Mouse (Mus musculus): ENCODE measurements around the gene Slc25a21.

GRCm38 (mm10) chr12:56905222-56905621 lies 292.1 kb downstream of the Slc25a21 start:
- no peak for TF ChIP-seq CTCF (IDR thresholded peaks at IDR 0.05; ENCODE audit: low read depth)
- no peak for TF ChIP-seq EP300 (IDR thresholded peaks at IDR 0.05; ENCODE audit: low read depth)

Data from liver, postnatal 0 days (tissue).